Mouse (Mus musculus) granulocyte monocyte progenitor cell, adult 5-6 weeks (primary cell): ENCODE measurements at regions not wholly inside any gene's neighbourhood (a gene's known extent, or its start where the extent isn't known, plus 50 kb on each side); places are given as distances from the start of the nearest gene placed in this dataset.

ENCODE experiments used
- ATAC-seq: replicated peaks from 2 replicates; pipeline ENCODE4 v1.8.0; 2016; ENCODE audit warnings: mild to moderate bottlenecking, moderate TSS enrichment, inconsistent platforms; ENCODE audit not compliant: poor library complexity, severe bottlenecking

DNA sequence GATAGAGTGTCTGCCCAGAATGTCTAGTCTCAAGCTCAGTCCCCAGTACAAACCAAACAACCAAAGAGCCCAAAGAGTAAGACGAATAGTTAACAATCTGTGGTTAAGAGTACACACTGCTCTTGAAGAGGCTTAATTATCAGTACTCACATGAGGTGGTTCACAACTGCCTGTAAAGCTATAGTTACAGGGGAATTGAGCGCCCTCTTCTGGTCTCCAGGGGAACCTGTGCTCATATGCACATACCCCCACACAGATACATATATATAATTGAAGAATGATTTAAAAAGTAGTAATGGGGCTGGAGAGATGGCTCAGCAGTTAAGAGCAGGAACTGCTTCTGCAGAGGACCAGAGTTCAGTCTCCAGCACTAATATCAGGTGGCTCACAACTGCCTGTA lies 92.3 kb upstream of the Atp1a1 start:
- no peak for ATAC-seq

GRCm38 (mm10) chr3:101694311-101694710 lies 89.8 kb upstream of the Atp1a1 start:
- no peak for ATAC-seq

DNA sequence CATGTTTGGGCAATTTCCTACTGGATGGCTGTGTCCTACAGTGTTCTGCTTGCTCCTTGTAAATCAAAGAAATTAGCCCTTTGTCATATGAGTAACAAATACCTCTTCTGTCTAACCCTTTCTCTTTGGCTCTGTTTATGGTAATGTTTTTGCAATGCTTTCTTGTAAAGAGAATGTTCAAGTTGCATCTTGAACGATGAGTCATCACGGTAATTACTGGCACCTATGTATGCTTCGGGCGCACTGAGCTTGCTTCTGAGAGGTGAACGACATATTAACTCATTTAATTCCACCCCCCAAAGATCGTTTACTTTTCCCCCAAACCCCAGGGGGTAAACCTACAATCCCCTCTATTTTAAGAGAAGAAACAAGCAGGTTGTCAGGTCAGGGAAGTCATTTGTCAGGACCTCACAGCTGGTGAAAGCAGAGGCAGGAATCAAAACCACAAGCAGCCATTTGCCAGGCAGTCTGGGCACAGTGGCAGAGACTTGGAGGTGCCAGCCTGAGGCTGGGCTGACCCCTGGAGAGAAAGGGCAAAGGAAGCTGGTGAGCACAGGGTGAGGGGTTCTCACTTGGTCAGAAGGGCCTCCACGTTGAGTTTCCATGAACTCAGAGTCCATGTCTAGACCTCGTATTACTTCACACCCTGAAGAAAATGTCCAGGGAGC lies 87.6 kb upstream of the Atp1a1 start:
- no peak; the same call in 1 of the 2 replicates for ATAC-seq

DNA sequence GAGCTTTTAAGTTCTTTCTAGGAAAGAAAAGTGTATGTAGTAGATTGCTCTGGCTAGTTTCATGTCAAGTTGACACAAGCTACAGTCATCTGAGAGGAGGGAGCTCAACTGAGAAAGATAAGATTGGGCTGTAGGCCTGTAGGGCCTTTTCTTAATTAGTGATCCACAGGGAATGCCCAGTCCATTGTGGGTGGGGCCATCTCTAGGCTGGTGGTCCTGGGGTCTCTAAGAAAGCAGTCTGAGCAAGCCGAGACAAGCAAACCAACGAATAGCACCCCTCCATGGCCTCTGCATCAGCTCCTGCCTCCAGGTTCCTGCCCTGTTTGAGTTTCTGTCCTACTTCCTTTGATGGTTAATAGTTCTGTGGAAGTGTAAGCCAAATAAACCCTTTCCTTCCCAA lies 86.3 kb upstream of the Atp1a1 start:
- ATAC-seq = no peak

- ATAC-seq = no peak
Observed at GRCm38 (mm10) chr3:101690222-101690621, 85.7 kb upstream of the Atp1a1 start.

DNA sequence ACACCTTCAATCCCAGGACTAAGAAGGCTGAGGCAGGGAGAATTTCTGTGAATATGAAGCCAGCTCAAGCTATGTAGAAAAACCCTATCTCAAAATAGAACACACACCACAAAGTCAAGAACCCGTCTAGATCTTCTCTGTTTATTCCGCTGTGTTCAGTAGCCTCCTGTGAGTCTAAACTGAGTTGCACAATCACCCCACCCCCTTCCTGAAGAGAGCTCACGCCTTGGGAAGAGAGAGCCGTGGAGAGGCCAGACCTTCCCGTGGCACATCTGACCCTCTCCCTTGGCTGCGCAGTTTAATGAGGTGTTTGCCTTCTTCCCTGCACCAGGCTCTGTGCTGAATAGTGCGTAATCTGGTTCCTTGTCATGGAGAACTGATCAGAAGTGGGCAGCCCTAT lies 80.7 kb upstream of the Atp1a1 start:
- peak; percentile 88 for ATAC-seq

GRCm38 (mm10) chr3:101672943-101673342 lies 68.5 kb upstream of the Atp1a1 start:
- no peak for ATAC-seq

- peak; percentile 91 for ATAC-seq
Observed at GRCm38 (mm10) chr3:101670561-101671001, 66.1 kb upstream of the Atp1a1 start.

DNA sequence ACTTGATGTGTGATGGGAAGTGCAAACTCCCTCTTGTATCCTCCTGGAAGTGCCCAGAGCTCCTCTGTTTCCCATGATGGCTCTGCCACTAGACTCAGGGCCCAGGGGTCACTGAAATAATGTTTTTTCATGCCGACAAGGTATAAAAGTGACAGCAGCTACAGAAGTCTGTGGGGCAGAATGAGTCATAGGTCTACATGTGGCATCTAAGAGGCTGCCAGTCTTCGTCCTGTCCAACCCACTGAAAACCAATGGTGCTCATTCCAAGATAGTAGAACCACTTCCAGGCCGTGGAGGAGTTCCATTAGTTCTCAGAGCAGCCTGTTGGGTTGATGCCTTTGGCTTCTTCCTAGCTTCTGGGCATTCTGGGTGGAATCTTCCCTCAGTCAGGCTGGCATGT lies 65.3 kb upstream of the Atp1a1 start:
- no peak for ATAC-seq

- ATAC-seq = no peak
Observed at GRCm38 (mm10) chr3:101667767-101668387, 63.4 kb upstream of the Atp1a1 start.

DNA sequence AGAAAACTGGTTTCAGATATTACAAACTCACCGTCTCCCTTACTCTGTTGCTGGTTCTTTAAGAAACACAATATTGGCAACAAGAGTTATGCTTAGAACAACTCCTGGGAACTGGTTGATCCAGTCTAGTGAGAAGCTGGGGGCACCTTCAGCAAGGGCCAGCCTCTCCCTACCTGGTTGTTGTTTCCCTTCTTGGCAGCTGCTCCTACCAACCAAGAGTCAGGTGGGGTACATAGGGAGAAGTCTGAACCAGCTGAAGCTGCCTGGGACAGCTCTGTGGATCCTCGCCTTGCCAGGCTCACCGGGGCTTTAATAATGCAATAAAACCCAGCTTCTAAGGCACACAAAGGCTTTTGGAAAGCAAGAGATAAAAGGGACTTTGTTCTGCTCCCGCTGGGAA lies 62.7 kb upstream of the Atp1a1 start:
- ATAC-seq = no peak

- no peak for ATAC-seq
Observed at GRCm38 (mm10) chr3:101666583-101666982, 62.1 kb upstream of the Atp1a1 start.

DNA sequence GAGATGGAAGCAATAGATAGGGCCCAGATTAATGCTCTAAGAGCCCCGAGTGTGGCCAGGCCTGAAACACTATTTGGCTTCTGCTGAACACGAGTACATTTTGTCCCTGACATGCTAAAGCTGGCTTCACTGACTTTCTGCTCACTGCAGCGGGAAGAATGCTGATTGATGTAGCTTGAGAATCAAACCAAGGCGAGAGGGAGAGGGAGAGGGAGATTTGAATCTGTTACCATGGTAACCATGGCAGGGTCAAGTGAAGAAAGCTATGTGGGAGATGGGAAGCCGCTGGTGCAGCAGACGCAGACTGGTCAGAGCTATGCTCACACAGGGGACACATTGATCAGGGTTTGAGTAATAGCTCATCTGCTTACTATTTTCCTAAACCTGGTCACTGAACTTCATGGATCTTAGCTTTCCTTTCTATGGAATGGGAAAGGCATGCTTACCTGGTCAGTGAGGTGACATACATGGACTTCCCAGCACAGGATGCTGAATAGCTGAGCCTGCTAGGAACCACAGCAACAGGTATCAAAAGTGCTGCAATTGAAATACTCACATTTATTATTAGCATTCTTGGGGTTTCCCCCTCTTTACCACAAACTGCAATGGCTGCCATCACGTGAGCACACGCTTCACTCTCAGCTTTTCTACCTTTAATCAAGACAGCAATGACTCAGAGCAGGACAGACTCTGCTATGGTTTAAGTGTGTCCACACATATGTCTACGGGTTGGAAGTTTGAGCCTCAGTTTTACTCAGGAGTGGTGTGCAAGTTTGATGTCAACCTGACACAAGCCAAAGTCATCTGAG lies 56.9 kb upstream of the Atp1a1 start:
- no peak for ATAC-seq

- no peak for ATAC-seq
Observed at GRCm38 (mm10) chr3:101660635-101661034, 56.2 kb upstream of the Atp1a1 start.

DNA sequence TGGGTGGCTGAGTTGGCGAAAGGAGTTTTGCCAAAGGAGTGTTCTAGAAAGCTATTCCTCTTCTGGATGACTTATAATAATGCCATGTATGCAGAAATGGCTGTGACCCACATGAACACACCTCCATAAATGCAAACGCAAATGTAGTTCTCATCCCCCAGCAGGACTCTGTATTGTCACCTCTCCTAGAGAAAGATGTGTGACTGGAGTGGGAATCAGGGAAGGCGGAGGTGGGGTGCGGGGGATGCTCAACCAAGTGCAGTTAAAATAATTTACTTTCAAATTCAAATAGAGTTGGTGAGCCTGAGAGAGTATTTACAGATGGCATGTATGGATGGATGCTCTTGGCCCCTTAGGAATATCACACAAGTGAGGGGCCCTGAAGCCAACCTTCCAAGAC lies 55.7 kb upstream of the Atp1a1 start:
- ATAC-seq = no peak

GRCm38 (mm10) chr3:101657979-101658378 lies 53.5 kb upstream of the Atp1a1 start:
- no peak for ATAC-seq

- ATAC-seq = no peak
Observed at GRCm38 (mm10) chr3:101654720-101655119, 50.2 kb upstream of the Atp1a1 start.
